Mouse (Mus musculus) cerebellum, adult 2 months (tissue): ENCODE measurements around the gene Dars2.

Source experiments
- CTCF ChIP-seq: fragments of 200-500 bp; IDR thresholded peaks from 2 replicates; pipeline ENCODE4 v1.5.1; 2011; ENCODE audit warnings: low read depth, mild to moderate bottlenecking, control low read depth, low read length, moderate library complexity, borderline replicate concordance; ENCODE audit not compliant: insufficient read depth
- POLR2A ChIP-seq: fragments of 200-500 bp; IDR thresholded peaks from 2 replicates; pipeline ENCODE4 v1.6.1; 2011; ENCODE audit warnings: low read length, control low read depth, borderline replicate concordance; ENCODE audit not compliant: insufficient read depth

- TF ChIP-seq CTCF (no peak), POLR2A (peak; percentile 69; the same call in 1 of the 2 replicates)
Measured at GRCm38 (mm10) chr1:161070352-161071271, at the start of gene Dars2, which contains the start of gene Cenpl.
